Mouse (Mus musculus) erythroblast, embryonic 14.5 days (primary cell): ENCODE data around the gene Krtap21-1. TPM values are rescaled to one million over a fixed set of nuclear protein-coding genes. Genes with fewer than 3 reads are reported as not detected.

Experiments used
- H3K27me3 ChIP-seq: 2 replicates; pipeline ENCODE4 v1.6.1; 2012; ENCODE audit warnings: inconsistent platforms; ENCODE audit not compliant: control insufficient read depth
- H3K36me3 ChIP-seq: 2 replicates; pipeline ENCODE4 v1.6.1; 2012; ENCODE audit warnings: mild to moderate bottlenecking, inconsistent platforms; ENCODE audit not compliant: control insufficient read depth
- H3K4me1 ChIP-seq: 2 replicates; pipeline ENCODE4 v1.6.1; 2012; ENCODE audit warnings: inconsistent platforms; ENCODE audit not compliant: control insufficient read depth
- H3K4me3 ChIP-seq: replicated peaks from 2 replicates; pipeline ENCODE3; 2012; ENCODE audit warnings: moderate library complexity, mild to moderate bottlenecking, inconsistent platforms
- H3K9me3 ChIP-seq: 2 replicates; pipeline ENCODE4 v1.6.1; 2012; ENCODE audit warnings: low read length, inconsistent platforms, mixed read lengths; ENCODE audit not compliant: control insufficient read depth
- GATA1 ChIP-seq: IDR thresholded peaks from 2 replicates; pipeline ENCODE4 v1.6.1; 2012; ENCODE audit warnings: low read length, inconsistent platforms, mixed read lengths
- TAL1 ChIP-seq: IDR thresholded peaks from 3 replicates; pipeline ENCODE4 v1.6.1; 2012; ENCODE audit warnings: low read length, inconsistent platforms, mixed read lengths
- polyA plus RNA-seq: library from polyadenylated mRNA; stranded (reverse); fragments of >175 nt; gene quantifications from 2 replicates; pipeline ENCODE4 v1.2.3, GENCODE M21; 2012

Krtap21-1 gene
- not detected in 2 replicates for polyA plus RNA-seq

DNA sequence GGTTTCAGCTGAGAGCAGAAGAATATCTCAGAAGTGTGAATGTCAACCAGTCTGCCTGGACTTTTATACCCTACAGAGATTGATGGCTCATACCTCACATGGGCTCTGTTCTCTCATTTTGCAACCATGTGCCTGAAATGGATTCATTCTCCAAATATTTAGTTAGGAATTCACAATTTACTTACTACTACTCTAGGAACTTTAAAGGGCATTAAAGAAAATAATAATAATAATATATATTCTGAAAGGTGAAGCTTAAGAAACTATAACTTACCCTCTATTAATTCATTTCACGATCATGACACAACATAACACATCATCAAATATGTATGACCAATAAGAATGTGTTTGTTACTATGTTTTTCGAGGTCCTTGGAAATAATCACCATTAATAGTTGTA is at the start of gene Krtap21-1:
Krtap21-1 (minus strand) TSS at position 101 of the 400 bp plus-strand sequence.
- TF ChIP-seq TAL1 = no peak
- no peak for TF ChIP-seq GATA1
- no peak within 1 kb of the TSS for H3K4me3 ChIP-seq
- H3K36me3 ChIP-seq = no peaks in the 10 kb centered on the region
- peaks cover 18% of the 10 kb centered on the region for H3K9me3 ChIP-seq
- no peaks in the 10 kb centered on the region for H3K27me3 ChIP-seq
- H3K4me1 ChIP-seq = no peaks in the 10 kb centered on the region

DNA sequence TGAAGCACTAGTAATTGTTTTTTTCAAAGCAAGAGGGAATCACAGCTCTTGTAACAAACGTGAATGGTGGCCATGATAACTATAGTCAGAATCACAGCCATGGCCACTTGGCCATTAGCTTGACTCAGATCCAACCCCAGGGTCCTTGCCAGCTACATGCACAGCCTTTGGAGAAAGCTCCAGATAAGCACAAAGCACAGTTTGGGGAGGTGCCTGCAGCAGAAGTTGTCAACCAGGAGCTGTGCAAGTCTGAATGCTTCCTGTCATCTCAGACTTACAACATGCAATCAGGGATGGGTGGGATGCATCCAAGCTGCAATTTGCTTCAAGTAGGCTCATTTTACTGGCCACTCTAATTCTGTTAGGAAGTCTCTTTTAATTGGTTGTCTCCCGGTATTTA is 25.9 kb upstream of the Krtap21-1 start:
- Histone ChIP-seq H3K4me3 (no peak overlapping the region), H3K36me3 (no peaks in the 10 kb centered on the region), H3K4me1 (no peaks in the 10 kb centered on the region), H3K9me3 (peaks cover 11% of the 10 kb centered on the region; the same call in 1 of the 2 replicates), H3K27me3 (no peaks in the 10 kb centered on the region)
- TF ChIP-seq GATA1 (no peak), TAL1 (no peak)

DNA sequence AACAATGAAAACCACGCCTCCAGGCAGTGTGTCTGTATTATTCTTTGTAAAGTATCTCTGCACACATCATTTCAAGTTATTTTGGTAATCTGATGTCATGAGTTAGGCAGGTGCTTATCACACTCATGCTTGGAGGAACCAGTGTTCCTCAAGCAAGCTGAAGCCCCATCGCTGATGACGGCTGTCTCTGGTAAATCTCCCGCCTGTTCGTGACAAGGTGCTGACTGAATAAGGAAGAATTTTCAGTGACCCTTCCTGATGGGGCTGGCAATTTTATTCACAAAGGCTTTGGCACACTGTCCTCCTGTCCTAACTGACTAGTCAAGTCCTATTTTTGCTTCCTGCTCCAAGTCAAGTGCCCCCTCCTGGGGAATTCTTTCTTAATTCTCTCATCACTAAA is 21.6 kb upstream of the Krtap21-1 start:
- Histone ChIP-seq H3K4me1 (no peaks in the 10 kb centered on the region), H3K9me3 (peaks cover 14% of the 10 kb centered on the region; the same call in 1 of the 2 replicates), H3K36me3 (no peaks in the 10 kb centered on the region), H3K27me3 (no peaks in the 10 kb centered on the region), H3K4me3 (no peak overlapping the region)
- TF ChIP-seq TAL1 = no peak
- TF ChIP-seq GATA1 = no peak

DNA sequence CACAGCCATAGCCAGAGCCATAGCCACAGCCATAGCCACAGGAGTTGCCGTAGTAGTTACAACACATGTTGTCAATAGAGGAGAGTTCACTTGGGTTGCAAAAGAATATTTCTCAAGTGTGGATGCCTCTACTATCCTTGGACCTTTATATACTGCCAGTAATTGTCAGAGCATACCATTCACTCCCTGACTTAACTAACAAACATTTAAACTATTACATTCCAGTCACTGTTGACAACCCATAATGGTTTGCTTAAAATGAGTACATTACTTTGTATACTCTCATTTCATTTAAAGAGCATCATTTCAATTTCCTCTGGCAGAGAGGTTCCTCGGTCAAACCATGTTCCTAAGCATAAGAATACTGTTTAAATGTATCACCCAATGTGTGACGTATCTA is 16.3 kb upstream of the Krtap21-1 start, which contains the start of gene Krtap6-2:
Krtap6-2 (minus strand) TSS at position 101 of the 400 bp plus-strand sequence.
- no peaks in the 10 kb centered on the region for H3K4me1 ChIP-seq
- no peak for TF ChIP-seq TAL1
- TF ChIP-seq GATA1 = no peak
- H3K27me3 ChIP-seq = no peaks in the 10 kb centered on the region
- H3K4me3 ChIP-seq = no peak within 1 kb of the TSS
- no peaks in the 10 kb centered on the region for H3K36me3 ChIP-seq
- peaks cover 10% of the 10 kb centered on the region for H3K9me3 ChIP-seq

DNA sequence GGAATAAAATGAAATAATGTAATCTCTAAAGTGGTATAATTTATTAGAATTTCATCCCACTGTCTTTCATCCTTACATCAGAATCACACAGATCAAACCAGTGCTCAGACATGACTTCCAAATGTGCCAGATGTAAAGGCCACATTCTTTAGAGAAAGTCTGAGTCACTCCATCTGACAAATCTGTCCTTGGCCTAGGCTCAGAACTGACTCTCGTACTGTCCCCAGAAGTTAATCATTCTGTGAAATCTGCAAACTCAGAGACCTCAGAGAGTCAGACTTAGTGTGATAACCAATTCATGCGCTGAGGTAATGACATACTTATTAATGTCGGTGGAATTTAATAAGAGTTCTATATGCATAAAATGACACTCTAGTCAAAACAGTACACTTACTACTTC is 12.6 kb upstream of the Krtap21-1 start:
- Histone ChIP-seq H3K27me3 (no peaks in the 10 kb centered on the region), H3K36me3 (no peaks in the 10 kb centered on the region), H3K4me3 (no peak overlapping the region), H3K9me3 (peaks cover 14% of the 10 kb centered on the region), H3K4me1 (no peaks in the 10 kb centered on the region)
- TF ChIP-seq TAL1 (no peak), GATA1 (no peak)

DNA sequence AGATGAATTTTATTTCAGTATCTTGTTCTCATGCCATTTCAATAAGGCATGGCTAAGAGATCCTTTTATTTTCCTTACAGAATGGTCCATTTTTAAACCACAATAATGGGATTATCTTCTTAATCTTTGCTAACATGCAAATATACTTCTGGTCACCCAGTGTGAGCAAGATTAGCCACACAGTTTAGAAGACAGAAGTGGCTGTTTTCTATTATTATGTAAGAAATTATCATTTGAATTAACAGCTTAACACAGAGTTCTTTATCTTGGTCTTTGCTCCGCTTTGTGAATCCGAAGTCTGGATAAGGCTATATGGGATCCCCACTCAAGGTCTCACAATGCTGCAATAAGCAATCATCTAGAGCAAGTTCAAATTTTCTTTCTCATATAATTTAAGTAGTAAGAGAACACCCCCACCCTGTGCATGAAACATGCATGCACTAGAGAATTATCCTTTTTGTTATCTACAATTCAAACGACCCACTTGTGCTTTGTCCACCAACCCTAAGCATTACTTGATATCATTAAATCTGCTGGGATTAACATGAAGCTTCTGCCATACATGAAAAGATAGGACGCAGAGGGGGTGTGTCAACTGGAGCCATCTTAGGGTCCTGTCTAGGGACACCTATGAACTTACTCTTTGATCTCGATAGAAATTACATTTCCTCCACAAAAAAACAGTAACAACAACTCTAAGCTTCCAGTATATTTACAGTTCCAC is 6.8 kb upstream of the Krtap21-1 start:
- Histone ChIP-seq H3K27me3 (no peaks in the 10 kb centered on the region), H3K4me1 (no peaks in the 10 kb centered on the region), H3K36me3 (no peaks in the 10 kb centered on the region), H3K9me3 (peaks cover 6% of the 10 kb centered on the region; the same call in 1 of the 2 replicates), H3K4me3 (no peak overlapping the region)
- no peak for TF ChIP-seq TAL1
- no peak for TF ChIP-seq GATA1

DNA sequence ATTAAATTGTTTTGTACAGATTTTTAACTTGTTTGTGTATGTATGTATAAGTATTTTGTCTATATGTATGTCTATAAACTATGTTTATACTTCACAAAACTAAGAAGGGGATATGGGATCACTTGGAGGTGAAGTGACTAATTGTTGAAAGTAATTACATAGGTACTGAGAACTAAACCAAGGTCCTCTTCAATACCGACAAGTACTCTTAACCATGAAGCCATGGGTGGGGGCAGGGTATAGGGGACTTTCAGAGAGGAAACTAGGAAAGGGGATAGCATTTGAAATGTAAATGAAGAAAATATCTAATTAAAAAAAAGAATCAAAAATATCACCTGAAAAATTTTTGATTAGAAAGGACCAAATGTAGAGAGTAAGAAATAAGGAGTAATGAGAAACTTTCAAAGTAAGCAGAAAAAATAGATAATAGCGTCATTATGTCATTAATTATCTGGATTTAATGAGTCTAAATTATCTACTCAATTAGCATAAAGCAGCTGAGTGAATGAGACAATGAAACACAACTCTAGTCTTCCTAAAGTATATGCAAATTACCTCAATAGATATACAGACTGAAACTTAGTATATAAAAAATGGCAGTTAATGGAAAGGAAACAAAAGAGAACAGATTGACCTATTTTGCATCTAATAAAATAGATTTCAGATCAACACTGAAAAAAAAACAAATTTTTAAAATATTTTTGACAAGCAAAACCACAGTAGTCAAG is 30.8 kb downstream of the Krtap21-1 start:
- Histone ChIP-seq H3K9me3 (peaks cover 5% of the 10 kb centered on the region), H3K4me3 (no peak overlapping the region), H3K36me3 (no peaks in the 10 kb centered on the region), H3K27me3 (no peaks in the 10 kb centered on the region), H3K4me1 (no peaks in the 10 kb centered on the region)
- no peak for TF ChIP-seq TAL1
- no peak for TF ChIP-seq GATA1

Other genes with a start within 250 kb of the Krtap21-1 start
- gene Gm9789, start 245.9 kb downstream of the Krtap21-1 start, polyA plus RNA-seq = not detected in 2 replicates
- gene Gm7735, start 234.4 kb downstream of the Krtap21-1 start, polyA plus RNA-seq = not detected in 2 replicates
- not detected in 2 replicates for gene 1110057P08Rik, start 229.1 kb downstream of the Krtap21-1 start, polyA plus RNA-seq
- gene Krtap20-2, start 198.0 kb downstream of the Krtap21-1 start, polyA plus RNA-seq = not detected in 2 replicates
- gene Krtap6-2, start 16.2 kb upstream of the Krtap21-1 start, polyA plus RNA-seq = not detected in 2 replicates
- not detected in 2 replicates for gene Krtap8-1, start 84.1 kb upstream of the Krtap21-1 start, polyA plus RNA-seq
- gene Krtap7-1, start 104.5 kb upstream of the Krtap21-1 start, polyA plus RNA-seq = not detected in 2 replicates
- gene Krtap11-1, start 167.3 kb upstream of the Krtap21-1 start, polyA plus RNA-seq = not detected in 2 replicates